Mouse (Mus musculus): Measurements from ENCODE around the gene Cdh13. TPM values are rescaled to one million over a fixed set of nuclear protein-coding genes. Genes with fewer than 3 reads are reported as not detected.
A peak's percentile ranks its signal among the peaks of the same experiment; 100 is the strongest.

The Cdh13 gene
- polyA plus RNA-seq, 1 experiment, result 38.3 TPM

DNA sequence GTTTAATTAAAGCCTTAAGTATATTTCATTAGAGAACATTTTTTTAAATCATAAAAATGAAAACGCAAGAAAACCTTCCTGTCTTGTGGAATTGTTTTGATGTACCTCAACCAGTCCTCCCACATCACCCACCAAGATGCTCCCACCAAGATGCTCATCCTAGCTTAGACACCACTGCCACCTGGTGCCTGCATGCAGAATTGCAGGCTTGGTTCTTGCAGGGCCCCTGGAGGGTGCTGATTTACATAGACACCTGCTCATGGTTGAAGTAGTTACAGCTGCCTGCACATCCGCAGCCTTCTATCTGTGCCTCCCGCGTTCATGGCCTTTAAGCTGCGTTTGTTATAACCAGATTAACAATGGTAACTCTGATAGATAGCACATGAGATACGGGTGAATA is 566.8 kb downstream of the Cdh13 start:
- H3K27ac ChIP-seq (ENCODE audit: insufficient read depth, low read length), result no peak overlapping the region
- H3K4me3 ChIP-seq (ENCODE audit: insufficient read depth, low read length), result no peak overlapping the region
- H3K4me1 ChIP-seq (ENCODE audit: control insufficient read depth, insufficient read depth, low read length), result no peaks in the 10 kb centered on the region
- TF ChIP-seq POLR2A (IDR thresholded peaks at IDR 0.05; ENCODE audit: extremely low read depth, insufficient read depth, low read length), result no peak
- peak; percentile 98 for TF ChIP-seq CTCF (IDR thresholded peaks at IDR 0.05; ENCODE audit: extremely low read depth, insufficient read depth, low read length)

DNA sequence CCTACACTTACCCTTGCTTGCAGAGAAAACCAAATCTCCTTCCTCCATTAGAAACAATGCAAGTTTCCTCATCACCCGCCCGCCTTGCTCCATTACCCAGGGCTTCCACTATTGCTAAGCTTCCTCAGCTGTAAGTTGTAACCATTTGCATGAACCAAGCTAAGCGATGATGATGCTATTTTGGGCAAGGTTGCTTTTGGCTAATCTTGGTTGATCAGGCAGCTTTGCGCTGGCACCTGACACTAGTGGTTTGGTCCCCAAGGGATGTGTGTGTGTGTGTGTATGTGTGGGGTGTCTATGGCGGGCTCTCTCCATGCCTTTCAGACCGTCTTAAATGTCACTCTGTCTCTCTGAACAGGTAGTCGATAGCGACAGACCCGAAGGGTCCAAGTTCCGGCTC is 567.8 kb downstream of the Cdh13 start:
- H3K27ac ChIP-seq (ENCODE audit: insufficient read depth, low read length), result no peak overlapping the region
- no peaks in the 10 kb centered on the region for H3K4me1 ChIP-seq (ENCODE audit: control insufficient read depth, insufficient read depth, low read length)
- TF ChIP-seq POLR2A (IDR thresholded peaks at IDR 0.05; ENCODE audit: extremely low read depth, insufficient read depth, low read length) (no peak), CTCF (IDR thresholded peaks at IDR 0.05; ENCODE audit: extremely low read depth, insufficient read depth, low read length) (no peak)
- no peak overlapping the region for H3K4me3 ChIP-seq (ENCODE audit: insufficient read depth, low read length)

- Histone ChIP-seq H3K4me1 (ENCODE audit: control insufficient read depth, insufficient read depth, low read length) (no peaks in the 10 kb centered on the region), H3K4me3 (ENCODE audit: insufficient read depth, low read length) (no peak overlapping the region), H3K27ac (ENCODE audit: insufficient read depth, low read length) (no peak overlapping the region)
- no peak for TF ChIP-seq POLR2A (IDR thresholded peaks at IDR 0.05; ENCODE audit: extremely low read depth, insufficient read depth, low read length)
- TF ChIP-seq CTCF (IDR thresholded peaks at IDR 0.05; ENCODE audit: extremely low read depth, insufficient read depth, low read length), result no peak
These were observed 569.3 kb downstream of the Cdh13 start for GRCm38 (mm10) chr8:118852861-118853260.

- Histone ChIP-seq H3K27ac (ENCODE audit: insufficient read depth, low read length) (no peak overlapping the region), H3K4me1 (ENCODE audit: control insufficient read depth, insufficient read depth, low read length) (no peaks in the 10 kb centered on the region), H3K4me3 (ENCODE audit: insufficient read depth, low read length) (no peak overlapping the region)
- TF ChIP-seq POLR2A (IDR thresholded peaks at IDR 0.05; ENCODE audit: extremely low read depth, insufficient read depth, low read length), result no peak
- TF ChIP-seq CTCF (IDR thresholded peaks at IDR 0.05; ENCODE audit: extremely low read depth, insufficient read depth, low read length), result no peak
These were observed 571.1 kb downstream of the Cdh13 start for GRCm38 (mm10) chr8:118854656-118855055.

DNA sequence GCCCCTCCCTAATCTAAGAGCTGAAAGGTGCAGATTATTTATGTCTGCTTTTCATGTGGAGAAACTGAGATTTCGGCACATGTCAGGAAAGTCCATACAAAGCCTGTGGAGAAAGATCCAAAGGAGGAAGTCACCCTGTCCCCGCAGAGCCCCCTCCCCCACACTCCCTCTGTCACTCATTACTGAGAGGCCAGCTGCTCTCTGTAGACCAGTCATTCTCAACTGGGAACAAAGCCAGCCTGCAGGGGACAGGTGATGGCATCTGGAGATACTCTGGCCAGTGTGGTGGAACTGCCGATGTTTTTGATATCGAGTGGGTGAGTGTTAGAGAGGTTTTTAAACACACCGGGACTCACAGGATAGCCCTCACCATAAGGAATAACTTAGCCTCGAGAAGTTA is 582.8 kb downstream of the Cdh13 start:
- Histone ChIP-seq H3K27ac (ENCODE audit: insufficient read depth, low read length) (no peak overlapping the region), H3K4me1 (ENCODE audit: control insufficient read depth, insufficient read depth, low read length) (no peaks in the 10 kb centered on the region), H3K4me3 (ENCODE audit: insufficient read depth, low read length) (no peak overlapping the region)
- TF ChIP-seq POLR2A (IDR thresholded peaks at IDR 0.05; ENCODE audit: extremely low read depth, insufficient read depth, low read length), result no peak
- no peak for TF ChIP-seq CTCF (IDR thresholded peaks at IDR 0.05; ENCODE audit: extremely low read depth, insufficient read depth, low read length)

DNA sequence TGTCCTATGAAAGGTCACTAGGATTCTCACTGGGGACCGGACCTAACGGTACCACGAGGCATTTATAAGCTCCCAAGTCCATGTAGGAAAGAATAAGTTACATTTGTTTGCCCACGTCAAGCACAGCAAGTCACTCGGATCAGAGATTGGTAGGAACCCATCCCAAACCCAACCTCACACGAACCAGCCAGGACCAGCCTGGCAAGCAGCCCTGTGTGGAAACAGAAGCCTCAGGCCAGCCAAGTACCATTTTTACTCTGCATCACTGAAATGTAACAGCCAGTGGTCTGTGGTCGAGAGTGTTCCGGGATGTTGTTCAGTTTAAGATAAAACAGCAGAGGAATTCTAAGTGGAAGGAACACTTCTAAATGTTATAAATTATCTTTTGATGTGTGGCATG is 587.2 kb downstream of the Cdh13 start:
- Histone ChIP-seq H3K4me1 (ENCODE audit: control insufficient read depth, insufficient read depth, low read length) (peaks cover 3% of the 10 kb centered on the region), H3K4me3 (ENCODE audit: insufficient read depth, low read length) (no peak overlapping the region), H3K27ac (ENCODE audit: insufficient read depth, low read length) (no peak overlapping the region)
- no peak for TF ChIP-seq CTCF (IDR thresholded peaks at IDR 0.05; ENCODE audit: extremely low read depth, insufficient read depth, low read length)
- no peak for TF ChIP-seq POLR2A (IDR thresholded peaks at IDR 0.05; ENCODE audit: extremely low read depth, insufficient read depth, low read length)

- TF ChIP-seq POLR2A (IDR thresholded peaks at IDR 0.05; ENCODE audit: extremely low read depth, insufficient read depth, low read length), result no peak
- no peak for TF ChIP-seq CTCF (IDR thresholded peaks at IDR 0.05; ENCODE audit: extremely low read depth, insufficient read depth, low read length)
- H3K27ac ChIP-seq (ENCODE audit: insufficient read depth, low read length), result no peak overlapping the region
- no peaks in the 10 kb centered on the region for H3K4me1 ChIP-seq (ENCODE audit: control insufficient read depth, insufficient read depth, low read length)
- no peak overlapping the region for H3K4me3 ChIP-seq (ENCODE audit: insufficient read depth, low read length)
These were observed 596.6 kb downstream of the Cdh13 start for GRCm38 (mm10) chr8:118879939-118880825.

GRCm38 (mm10) chr8:118884296-118884695 is 600.8 kb downstream of the Cdh13 start:
- H3K27ac ChIP-seq (ENCODE audit: insufficient read depth, low read length), result no peak overlapping the region
- H3K4me1 ChIP-seq (ENCODE audit: control insufficient read depth, insufficient read depth, low read length), result no peaks in the 10 kb centered on the region
- TF ChIP-seq POLR2A (IDR thresholded peaks at IDR 0.05; ENCODE audit: extremely low read depth, insufficient read depth, low read length) (no peak), CTCF (IDR thresholded peaks at IDR 0.05; ENCODE audit: extremely low read depth, insufficient read depth, low read length) (no peak)
- no peak overlapping the region for H3K4me3 ChIP-seq (ENCODE audit: insufficient read depth, low read length)

DNA sequence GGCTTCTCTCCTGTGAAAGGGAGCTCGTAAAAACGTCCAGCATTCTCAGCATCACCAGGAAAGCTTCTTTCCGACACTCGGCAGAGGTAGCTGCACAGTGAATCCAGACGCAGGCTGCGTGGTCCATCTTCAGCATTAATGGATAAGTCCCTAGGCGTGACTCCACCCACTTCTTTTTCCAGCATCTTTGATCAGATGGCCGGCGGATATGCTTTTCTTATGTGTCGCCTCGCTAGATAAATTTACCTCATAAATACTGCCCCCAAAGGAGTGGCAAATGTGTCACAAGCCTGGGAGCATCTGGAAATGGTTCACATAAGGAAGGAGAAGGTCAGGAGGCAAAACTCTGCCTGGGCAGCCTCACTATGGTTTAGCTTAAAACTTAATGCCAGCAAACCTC is 601.5 kb downstream of the Cdh13 start:
- no peaks in the 10 kb centered on the region for H3K4me1 ChIP-seq (ENCODE audit: control insufficient read depth, insufficient read depth, low read length)
- TF ChIP-seq POLR2A (IDR thresholded peaks at IDR 0.05; ENCODE audit: extremely low read depth, insufficient read depth, low read length), result no peak
- TF ChIP-seq CTCF (IDR thresholded peaks at IDR 0.05; ENCODE audit: extremely low read depth, insufficient read depth, low read length), result no peak
- H3K27ac ChIP-seq (ENCODE audit: insufficient read depth, low read length), result no peak overlapping the region
- no peak overlapping the region for H3K4me3 ChIP-seq (ENCODE audit: insufficient read depth, low read length)

GRCm38 (mm10) chr8:118902402-118902801 is 618.9 kb downstream of the Cdh13 start:
- H3K27ac ChIP-seq (ENCODE audit: insufficient read depth, low read length), result no peak overlapping the region
- no peak overlapping the region for H3K4me3 ChIP-seq (ENCODE audit: insufficient read depth, low read length)
- TF ChIP-seq POLR2A (IDR thresholded peaks at IDR 0.05; ENCODE audit: extremely low read depth, insufficient read depth, low read length) (no peak), CTCF (IDR thresholded peaks at IDR 0.05; ENCODE audit: extremely low read depth, insufficient read depth, low read length) (no peak)
- no peaks in the 10 kb centered on the region for H3K4me1 ChIP-seq (ENCODE audit: control insufficient read depth, insufficient read depth, low read length)

Measured in cortical plate, adult 2 months (tissue).